Mouse (Mus musculus): ENCODE measurements around the gene Ubap1l.

DNA sequence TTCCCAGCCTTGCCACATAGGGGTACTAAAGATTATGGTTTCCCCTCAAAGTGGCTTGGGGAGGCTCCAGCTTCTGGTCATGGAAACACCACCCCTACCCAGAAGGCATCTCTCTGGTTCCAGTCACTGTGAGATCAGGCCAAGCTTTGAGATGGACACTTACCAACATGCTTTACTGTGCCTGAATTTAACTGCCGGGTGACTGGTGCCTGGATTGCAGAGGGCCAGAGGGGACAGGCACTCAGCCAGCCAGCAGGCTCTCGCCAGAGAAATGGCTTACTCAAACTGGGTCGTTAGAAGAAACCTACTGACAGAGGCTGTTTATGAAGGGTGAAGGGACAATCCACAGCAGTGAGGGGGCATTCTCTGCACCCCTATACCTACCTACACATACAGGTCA lies 23.4 kb downstream of the Ubap1l start:
- TF ChIP-seq CTCF (IDR thresholded peaks at IDR 0.05; ENCODE audit: insufficient read depth, low read depth, low read length) = no peak
- no peak for TF ChIP-seq POLR2A (IDR thresholded peaks at IDR 0.05; ENCODE audit: insufficient read depth, low read depth, low read length)
